Mouse (Mus musculus): ENCODE measurements at regions not wholly inside any gene's neighbourhood (a gene's known extent, or its start where the extent isn't known, plus 50 kb on each side); places are given as distances from the start of the nearest gene placed in this dataset.

DNA sequence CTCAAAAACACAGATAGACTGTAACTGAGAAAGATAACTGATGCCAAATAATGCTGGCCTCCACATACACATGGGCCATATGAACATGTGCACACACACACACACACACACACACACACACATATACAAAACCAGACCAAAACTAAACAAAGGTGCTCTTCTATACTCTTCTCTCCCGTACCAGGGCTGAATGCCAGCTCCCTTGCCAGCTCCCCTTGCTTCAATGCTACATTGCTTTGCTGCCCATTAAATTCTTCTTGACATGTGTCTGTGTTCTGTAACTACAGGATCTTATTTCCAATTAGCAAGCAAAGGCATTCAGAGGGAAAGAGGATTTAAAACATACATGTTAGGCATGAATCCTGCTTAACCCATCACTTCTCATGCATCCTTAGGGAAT lies 74.3 kb upstream of the Chrm2 start:
- no peaks in the 10 kb centered on the region for H3K27me3 ChIP-seq (replicated peaks)
- H3K4me1 ChIP-seq: no peaks in the 10 kb centered on the region
- H3K27ac ChIP-seq (replicated peaks): no peak overlapping the region
- no peak for ATAC-seq (ENCODE audit: extremely low read depth, insufficient number of reproducible peaks, low FRiP score, low TSS enrichment)
- no peaks in the 10 kb centered on the region for H3K36me3 ChIP-seq
- H3K4me3 ChIP-seq: no peak overlapping the region
- WGBS: 79% methylated on average over 1 of the region's 1 CpGs
- no peak overlapping the region for H3K4me2 ChIP-seq
- H3K9ac ChIP-seq: no peak overlapping the region
- no peaks in the 10 kb centered on the region for H3K9me3 ChIP-seq

Measured in heart, embryonic 13.5 days (tissue).